Mouse (Mus musculus) liver, embryonic 14 days (tissue): ENCODE results near the gene Vmn1r20. TPM values are rescaled to one million over a fixed set of nuclear protein-coding genes. Genes with fewer than 3 reads are reported as not detected.

Experiments used
- polyA plus RNA-seq: library from polyadenylated mRNA; depleted of rRNA; stranded (reverse); fragments of >200 nt; gene quantifications from 2 replicates; pipeline ENCODE4 v1.2.3, GENCODE M21; 2012; rRNA removed

Gene Vmn1r20
- not detected in 2 replicates for polyA plus RNA-seq

DNA sequence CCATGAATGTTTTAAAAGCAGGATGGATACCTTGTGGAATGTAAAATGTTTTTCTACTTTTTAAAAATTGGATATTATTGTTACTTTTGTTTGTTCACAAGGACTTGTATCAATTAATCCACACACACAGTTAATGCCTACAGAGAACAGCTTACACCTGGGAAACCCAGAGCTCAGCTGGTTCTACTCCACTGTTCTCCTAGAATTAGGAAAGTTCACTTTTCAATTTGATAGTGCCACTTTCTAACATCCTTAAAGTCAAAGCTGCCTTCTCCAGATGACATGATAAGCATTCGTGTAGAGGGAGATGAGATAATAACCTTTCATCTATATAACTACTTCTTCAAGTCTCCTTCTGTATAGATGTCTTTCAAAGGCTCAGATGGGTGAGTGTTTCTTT is at the start of gene Vmn1r20:
Gene Vmn1r20 (plus strand): TSS at position 301 of the 400 bp plus-strand sequence.

DNA sequence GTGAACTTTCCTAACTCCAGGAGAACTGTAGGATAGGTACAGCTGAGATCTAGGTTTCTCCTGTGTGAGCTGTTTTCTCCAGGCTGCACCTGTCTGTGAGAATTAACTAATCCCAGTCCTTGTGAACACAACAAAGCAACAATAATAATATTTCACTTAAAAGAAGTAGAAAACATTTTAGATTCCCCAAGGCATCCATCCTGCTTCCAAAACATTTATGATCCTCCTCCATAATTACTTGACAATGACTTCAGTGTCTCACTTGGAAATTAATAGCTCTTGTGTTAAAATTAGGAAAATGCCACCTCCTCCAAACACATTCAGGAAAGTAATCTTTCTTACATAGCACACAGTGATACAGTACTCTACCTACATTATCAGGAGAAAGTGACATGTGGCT is 33.0 kb upstream of the Vmn1r20 start, which contains the start of gene Vmn1r18:
Gene Vmn1r18 (minus strand): TSS at position 101 of the 400 bp plus-strand sequence.

DNA sequence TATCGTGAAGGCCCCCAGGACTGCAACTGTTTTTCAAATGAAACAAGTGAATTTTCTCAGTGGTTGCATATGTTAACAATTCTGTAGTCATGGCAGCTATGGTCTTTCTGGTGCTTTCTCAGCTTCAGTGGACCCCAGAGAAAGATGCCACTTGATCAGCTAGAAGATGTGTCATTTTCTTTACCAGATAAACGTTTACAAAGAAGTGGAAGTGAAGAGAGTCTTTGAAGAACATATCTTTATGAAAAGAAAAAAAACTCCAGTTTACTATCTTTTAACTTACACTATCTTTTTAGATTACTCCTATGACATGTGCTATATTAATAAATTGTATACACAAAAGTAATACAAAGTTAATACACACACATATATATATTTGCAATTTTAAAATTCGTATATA is 25.2 kb upstream of the Vmn1r20 start, which contains the start of gene Vmn1r19:
Gene Vmn1r19 (plus strand): TSS at position 301 of the 400 bp plus-strand sequence.

Other genes starting within 250 kb of the Vmn1r20 start
- not detected in 2 replicates for gene Vmn1r13, start 225.6 kb upstream of the Vmn1r20 start, polyA plus RNA-seq
- not detected in 2 replicates for gene Vmn1r14, start 197.2 kb upstream of the Vmn1r20 start, polyA plus RNA-seq
- not detected in 2 replicates for gene Vmn1r15, start 171.0 kb upstream of the Vmn1r20 start, polyA plus RNA-seq
- not detected in 2 replicates for gene Vmn1r16, start 99.4 kb upstream of the Vmn1r20 start, polyA plus RNA-seq
- not detected in 2 replicates for gene Vmn1r17, start 65.2 kb upstream of the Vmn1r20 start, polyA plus RNA-seq
- gene Vmn1r18, start 33.1 kb upstream of the Vmn1r20 start, polyA plus RNA-seq: not detected in 2 replicates
- not detected in 2 replicates for gene Vmn1r19, start 25.1 kb upstream of the Vmn1r20 start, polyA plus RNA-seq
- gene Ppm1k, start 106.5 kb downstream of the Vmn1r20 start, polyA plus RNA-seq: 2.2 and 2.4 TPM in 2 replicates
- 2.3 and 3.3 TPM in 2 replicates for gene Herc6, start 152.1 kb downstream of the Vmn1r20 start, polyA plus RNA-seq